Mouse (Mus musculus): ENCODE data around the gene Mterf1b.
"Not testable (repeated sequence)": the region's sequence is repeated elsewhere in the genome, so short reads cannot be mapped to it uniquely, and the experiment has no call there.

The Mterf1b gene

GRCm38 (mm10) chr5:4191671-4192480 is at the start of gene Mterf1b:
Mterf1b (plus strand) TSS chr5:4192367.
- not testable (repeated sequence) for DNase-seq

- DNase-seq: not testable (repeated sequence)
These were observed 32.6 kb upstream of the Mterf1b start for GRCm38 (mm10) chr5:4159418-4160071.

GRCm38 (mm10) chr5:4161554-4161953 is 30.6 kb upstream of the Mterf1b start:
- peak in 1 of 2 experiments; percentile 24 for DNase-seq

GRCm38 (mm10) chr5:4162461-4162860 is 29.7 kb upstream of the Mterf1b start:
- DNase-seq: no peak

GRCm38 (mm10) chr5:4167813-4168529 is 24.2 kb upstream of the Mterf1b start:
- not testable (repeated sequence) for DNase-seq

- DNase-seq: not testable (repeated sequence)
These were observed 23.6 kb upstream of the Mterf1b start for GRCm38 (mm10) chr5:4168530-4168926.

GRCm38 (mm10) chr5:4176421-4176820 is 15.7 kb upstream of the Mterf1b start:
- not testable (repeated sequence) for DNase-seq

- DNase-seq: no peak
These were observed 12.8 kb upstream of the Mterf1b start for GRCm38 (mm10) chr5:4179364-4179763.

GRCm38 (mm10) chr5:4186815-4187214 is 5.4 kb upstream of the Mterf1b start:
- no peak for DNase-seq

- not testable (repeated sequence) for DNase-seq
These were observed 497 bp downstream of the Mterf1b start for GRCm38 (mm10) chr5:4192481-4193246.

GRCm38 (mm10) chr5:4193247-4193628 is 1.1 kb downstream of the Mterf1b start:
- no peak for DNase-seq

GRCm38 (mm10) chr5:4194166-4194565 is 2.0 kb downstream of the Mterf1b start:
- no peak for DNase-seq

GRCm38 (mm10) chr5:4195086-4195485 is 2.9 kb downstream of the Mterf1b start:
- DNase-seq: no peak

GRCm38 (mm10) chr5:4201368-4201767 is 9.2 kb downstream of the Mterf1b start:
- DNase-seq: no peak

GRCm38 (mm10) chr5:4202276-4202810 is 10.2 kb downstream of the Mterf1b start:
- not testable (repeated sequence) for DNase-seq

- DNase-seq: not testable (repeated sequence)
These were observed 17.9 kb downstream of the Mterf1b start for GRCm38 (mm10) chr5:4210082-4210481.

GRCm38 (mm10) chr5:4221309-4221708 is 29.1 kb downstream of the Mterf1b start:
- no peak for DNase-seq

GRCm38 (mm10) chr5:4221981-4222623 is 29.9 kb downstream of the Mterf1b start:
- DNase-seq: no peak

GRCm38 (mm10) chr5:4232163-4232562 is 40.0 kb downstream of the Mterf1b start:
- DNase-seq: no peak

GRCm38 (mm10) chr5:4234505-4234904 is 42.3 kb downstream of the Mterf1b start:
- no peak for DNase-seq

- no peak for DNase-seq
These were observed 48.0 kb downstream of the Mterf1b start for GRCm38 (mm10) chr5:4240120-4240519.

- no peak for DNase-seq
These were observed 52.8 kb downstream of the Mterf1b start for GRCm38 (mm10) chr5:4245004-4245403.
